Mouse (Mus musculus) cerebellum, adult (tissue): ENCODE results near the gene Mc3r.

Experiments used
- ATAC-seq: cut with Nextera tagmentation; 2 replicates; pipeline ENCODE4 v1.9.2; 2017; ENCODE audit warnings: mild to moderate bottlenecking, moderate library complexity, mixed read lengths; ENCODE audit not compliant: insufficient number of reproducible peaks, low FRiP score, low TSS enrichment

Gene Mc3r

GRCm38 (mm10) chr2:172248106-172248764 lies at the start of gene Mc3r:
Gene Mc3r, plus strand, starts transcription at chr2:172248492.
- ATAC-seq: 0 out of 2 replicates have a peak, but pooled peaks have one; percentile 27

- ATAC-seq: no peak
Observed at GRCm38 (mm10) chr2:172201998-172202780, 46.1 kb upstream of the Mc3r start.

- ATAC-seq: peak; percentile 61; the same call in 1 of the 2 replicates
Observed at GRCm38 (mm10) chr2:172207003-172207402, 41.3 kb upstream of the Mc3r start.

GRCm38 (mm10) chr2:172213480-172213879 lies 34.8 kb upstream of the Mc3r start:
- ATAC-seq: no peak

- no peak for ATAC-seq
Observed at GRCm38 (mm10) chr2:172214336-172214735, 34.0 kb upstream of the Mc3r start.

- peak; percentile 70 for ATAC-seq
Observed at GRCm38 (mm10) chr2:172215508-172216162, 32.7 kb upstream of the Mc3r start.

- 0 out of 2 replicates have a peak, but pooled peaks have one; percentile 31 for ATAC-seq
Observed at GRCm38 (mm10) chr2:172216163-172216915, 32.0 kb upstream of the Mc3r start.

- ATAC-seq: no peak
Observed at GRCm38 (mm10) chr2:172217886-172218285, 30.4 kb upstream of the Mc3r start.

- no peak for ATAC-seq
Observed at GRCm38 (mm10) chr2:172219186-172219585, 29.1 kb upstream of the Mc3r start.

GRCm38 (mm10) chr2:172221656-172222393 lies 26.5 kb upstream of the Mc3r start:
- ATAC-seq: no peak; the same call in 1 of the 2 replicates

GRCm38 (mm10) chr2:172222394-172222785 lies 25.9 kb upstream of the Mc3r start:
- no peak for ATAC-seq

GRCm38 (mm10) chr2:172222891-172223290 lies 25.4 kb upstream of the Mc3r start:
- ATAC-seq: no peak

- no peak for ATAC-seq
Observed at GRCm38 (mm10) chr2:172223451-172224200, 24.7 kb upstream of the Mc3r start.

- no peak for ATAC-seq
Observed at GRCm38 (mm10) chr2:172226945-172227344, 21.3 kb upstream of the Mc3r start.

GRCm38 (mm10) chr2:172227808-172228207 lies 20.5 kb upstream of the Mc3r start:
- no peak for ATAC-seq

- ATAC-seq: no peak
Observed at GRCm38 (mm10) chr2:172229190-172229589, 19.1 kb upstream of the Mc3r start.

GRCm38 (mm10) chr2:172230126-172230525 lies 18.2 kb upstream of the Mc3r start:
- no peak for ATAC-seq

- ATAC-seq: no peak
Observed at GRCm38 (mm10) chr2:172238220-172238619, 10.1 kb upstream of the Mc3r start.

- no peak for ATAC-seq
Observed at GRCm38 (mm10) chr2:172241031-172241430, 7.3 kb upstream of the Mc3r start.
